Mouse (Mus musculus): Measurements from ENCODE around the gene Cd276.

Gene Cd276

GRCm38 (mm10) chr9:58550928-58551327 is 4.3 kb downstream of the Cd276 start:
- no peak for DNase-seq (ENCODE audit: low spot score in 2 of 2)

- DNase-seq (ENCODE audit: low spot score in 2 of 2), result no peak
These were observed 5.5 kb downstream of the Cd276 start for GRCm38 (mm10) chr9:58549694-58550093.

- DNase-seq (ENCODE audit: low spot score in 2 of 2), result no peak
These were observed 6.3 kb downstream of the Cd276 start for GRCm38 (mm10) chr9:58548897-58549296.

GRCm38 (mm10) chr9:58546630-58547360 is 8.4 kb downstream of the Cd276 start:
- no peak for DNase-seq (ENCODE audit: low spot score in 2 of 2)

GRCm38 (mm10) chr9:58545428-58545827 is 9.8 kb downstream of the Cd276 start:
- DNase-seq (ENCODE audit: low spot score in 2 of 2), result no peak

- no peak for DNase-seq (ENCODE audit: low spot score in 2 of 2)
These were observed 10.3 kb downstream of the Cd276 start for GRCm38 (mm10) chr9:58544879-58545324.

GRCm38 (mm10) chr9:58541895-58542338 is 13.3 kb downstream of the Cd276 start:
- DNase-seq (ENCODE audit: low spot score in 2 of 2), result peak; percentile 53 to 54

- peak in 1 of 2 experiments; percentile 55 for DNase-seq (ENCODE audit: low spot score in 2 of 2)
These were observed 15.4 kb downstream of the Cd276 start for GRCm38 (mm10) chr9:58539886-58540285.

- peak; percentile 42 to 58 for DNase-seq (ENCODE audit: low spot score in 2 of 2)
These were observed 17.5 kb downstream of the Cd276 start for GRCm38 (mm10) chr9:58537774-58538173.

- peak; percentile 55 to 61 for DNase-seq (ENCODE audit: low spot score in 2 of 2)
These were observed 19.6 kb downstream of the Cd276 start for GRCm38 (mm10) chr9:58535447-58536134.

- peak; percentile 54 to 65 for DNase-seq (ENCODE audit: low spot score in 2 of 2)
These were observed 20.5 kb downstream of the Cd276 start for GRCm38 (mm10) chr9:58534766-58535165.

GRCm38 (mm10) chr9:58533322-58533721 is 21.9 kb downstream of the Cd276 start:
- no peak for DNase-seq (ENCODE audit: low spot score in 2 of 2)

GRCm38 (mm10) chr9:58532236-58532635 is 23.0 kb downstream of the Cd276 start:
- no peak for DNase-seq (ENCODE audit: low spot score in 2 of 2)

- no peak for DNase-seq (ENCODE audit: low spot score in 2 of 2)
These were observed 24.8 kb downstream of the Cd276 start for GRCm38 (mm10) chr9:58530407-58530806.

- no peak for DNase-seq (ENCODE audit: low spot score in 2 of 2)
These were observed 27.4 kb downstream of the Cd276 start for GRCm38 (mm10) chr9:58527841-58528240.

- DNase-seq (ENCODE audit: low spot score in 2 of 2), result no peak
These were observed 30.1 kb downstream of the Cd276 start for GRCm38 (mm10) chr9:58525108-58525507.

GRCm38 (mm10) chr9:58521883-58522423 is 33.3 kb downstream of the Cd276 start:
- DNase-seq (ENCODE audit: low spot score in 2 of 2), result no peak

- DNase-seq (ENCODE audit: low spot score in 2 of 2), result no peak
These were observed 34.2 kb downstream of the Cd276 start for GRCm38 (mm10) chr9:58520816-58521581.

GRCm38 (mm10) chr9:58519953-58520352 is 35.3 kb downstream of the Cd276 start:
- DNase-seq (ENCODE audit: low spot score in 2 of 2), result no peak

GRCm38 (mm10) chr9:58517866-58518750 is 37.1 kb downstream of the Cd276 start:
- DNase-seq (ENCODE audit: low spot score in 2 of 2), result peak; percentile 25 to 36

GRCm38 (mm10) chr9:58516480-58516879 is 38.8 kb downstream of the Cd276 start:
- DNase-seq (ENCODE audit: low spot score in 2 of 2), result no peak

Measured in spleen, postnatal 36 days (tissue).